Mouse (Mus musculus): Measurements from ENCODE around the gene Hsf2.

GRCm38 (mm10) chr10:57531076-57531475, 44.9 kb downstream of the Hsf2 start:
- TF ChIP-seq ZNF384 (IDR thresholded peaks at IDR 0.05; ENCODE audit: low read depth, low read length), result no peak
- no peak for TF ChIP-seq CHD2 (IDR thresholded peaks at IDR 0.05; ENCODE audit: low read depth, low read length)
